Mouse (Mus musculus) testis, adult 2 months (tissue): Measurements from ENCODE around the gene Mapkapk3.

Experiments
- CTCF ChIP-seq: fragments of 200-500 bp; IDR thresholded peaks from 2 replicates; pipeline ENCODE4 v1.5.1; 2012; ENCODE audit warnings: low read depth, mild to moderate bottlenecking, inconsistent platforms, low read length, moderate library complexity; ENCODE audit not compliant: control insufficient read depth, insufficient read depth, insufficient replicate concordance
- POLR2A ChIP-seq: fragments of 200-500 bp; IDR thresholded peaks from 2 replicates; pipeline ENCODE4 v1.6.1; 2012; ENCODE audit warnings: low read depth, mild to moderate bottlenecking, inconsistent platforms, low read length, moderate library complexity; ENCODE audit not compliant: control insufficient read depth

- TF ChIP-seq CTCF (no peak), POLR2A (no peak)
Observed at GRCm38 (mm10) chr9:107262375-107262774, 27.3 kb downstream of the Mapkapk3 start.
